Comparison of ENCODE assay signal across 29 mouse cellular contexts in genomic region chr1:136032961-136033360, GRCm38 (mm10). TPM values are rescaled to one million over a fixed set of nuclear protein-coding genes. Genes with fewer than 3 reads are reported as not detected.
"Had no signal": no experiment of that assay in that cellular context is flagged by ENCODE, and none has a peak within 500 bp of the region (broad histone marks: within the 10 kb centered on the region; RNA-seq: fewer than 3 reads in every experiment).

No protein-coding gene starts in this region.

- H3K4me2 ChIP-seq: heart, embryonic 11.5 days; heart, embryonic 13.5 days; heart, embryonic 15.5 days; hindbrain, embryonic 13.5 days; hindbrain, embryonic 15.5 days; kidney, embryonic 15.5 days; limb, embryonic 12.5 days had no signal

- ATAC-seq: forebrain, embryonic 16.5 days; hindbrain, postnatal 0 days; intestine, embryonic 16.5 days had no signal

- H3K9me3 ChIP-seq: heart, embryonic 13.5 days; heart, embryonic 15.5 days; hindbrain, embryonic 13.5 days; hindbrain, embryonic 15.5 days; kidney, embryonic 15.5 days; limb, embryonic 10.5 days; limb, embryonic 12.5 days had no signal

- H3K4me1 ChIP-seq: hindbrain, embryonic 13.5 days; hindbrain, embryonic 15.5 days had no signal

- H3K27ac ChIP-seq: heart, adult 2 months; heart, embryonic 13.5 days; heart, embryonic 15.5 days; hindbrain, embryonic 13.5 days; hindbrain, embryonic 15.5 days; hindbrain, postnatal 0 days; kidney, embryonic 15.5 days; kidney, postnatal 0 days; left cerebral cortex, adult 2 months; limb, embryonic 10.5 days; limb, embryonic 12.5 days had no signal

- DNase-seq: gastrocnemius, postnatal 14 days; gastrocnemius, postnatal 36 days; heart, adult 11 months; heart, adult 2 months; heart, postnatal 14 days; heart, postnatal 36 days; kidney, adult 11 months; kidney, adult 2 months; kidney, adult 9 months; kidney, postnatal 14 days; kidney, postnatal 36 days had no signal

- H3K4me3 ChIP-seq: heart, adult 2 months; heart, embryonic 13.5 days; heart, embryonic 15.5 days; hindbrain, embryonic 13.5 days; hindbrain, embryonic 15.5 days; kidney, embryonic 15.5 days; left cerebral cortex, adult 2 months; limb, embryonic 10.5 days; limb, embryonic 12.5 days had no signal

- H3K9ac ChIP-seq: heart, embryonic 13.5 days; heart, embryonic 15.5 days; hindbrain, embryonic 13.5 days; hindbrain, embryonic 15.5 days; kidney, embryonic 15.5 days; limb, embryonic 12.5 days had no signal

- H3K27me3 ChIP-seq: heart, embryonic 13.5 days; heart, embryonic 15.5 days; hindbrain, embryonic 13.5 days; hindbrain, embryonic 15.5 days; kidney, embryonic 15.5 days; limb, embryonic 12.5 days had no signal

RNA-seq across cellular contexts. Expression of gene Ascl5, which starts 17.6 kb away (rescaled TPM):
- polyA plus RNA-seq: forebrain, embryonic 16.5 days; gonadal fat pad, adult 2 months; heart, adult 2 months; heart, embryonic 11.5 days; heart, embryonic 13.5 days; heart, embryonic 15.5 days; heart, postnatal 0 days; hindbrain, embryonic 11.5 days; hindbrain, embryonic 13.5 days; intestine, embryonic 16.5 days; kidney, adult 2 months; kidney, embryonic 15.5 days; kidney, postnatal 0 days; large intestine, adult 2 months; limb, embryonic 10.5 days; limb, embryonic 12.5 days had no signal

RNA-seq across cellular contexts. Expression of gene Cacna1s, which starts 19.6 kb away (rescaled TPM):
- polyA plus RNA-seq: intestine, embryonic 16.5 days had no signal

RNA-seq across cellular contexts. Expression of gene Igfn1, which starts 26.8 kb away (rescaled TPM):
- polyA plus RNA-seq: forebrain, embryonic 16.5 days; heart, adult 2 months; heart, embryonic 13.5 days; heart, embryonic 15.5 days; hindbrain, embryonic 11.5 days; hindbrain, embryonic 13.5 days; intestine, embryonic 14.5 days; large intestine, adult 2 months; limb, embryonic 10.5 days had no signal
